Mouse (Mus musculus) MN1 (cell line): ENCODE measurements around the gene Aph1c.
"Not testable (repeated sequence)": the region's sequence is repeated elsewhere in the genome, so short reads cannot be mapped to it uniquely, and the experiment has no call there.

Experiments
- DNase-seq: peaks from one replicate; pipeline ENCODE4 v3.0.0-alpha.2; 2016; ENCODE audit warnings: low spot score

The Aph1c gene

GRCm38 (mm10) chr9:66832366-66832908 lies 2.1 kb downstream of the Aph1c start:
- DNase-seq, result no peak

GRCm38 (mm10) chr9:66825990-66826389 lies 8.5 kb downstream of the Aph1c start:
- DNase-seq, result peak; percentile 63

DNA sequence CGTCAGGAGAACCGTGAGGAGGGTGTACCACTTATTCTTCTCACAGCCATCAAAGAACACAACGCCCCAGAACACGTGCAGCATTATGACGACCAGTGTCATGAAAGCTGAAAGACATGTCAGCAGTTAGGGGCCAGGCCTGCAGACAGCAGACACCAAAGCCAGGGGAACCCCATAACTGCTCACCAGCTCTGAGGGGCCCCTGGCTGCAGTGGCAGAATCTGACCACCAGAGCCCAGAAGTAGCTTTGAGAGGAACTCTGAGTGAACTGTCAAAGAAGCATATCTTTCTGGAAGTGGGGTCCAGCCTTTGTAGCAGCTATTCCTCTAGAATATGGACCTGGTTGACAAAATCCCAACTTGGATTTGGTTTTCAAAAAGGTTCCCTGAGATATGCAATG lies 12.3 kb downstream of the Aph1c start:
- DNase-seq, result not testable (repeated sequence)

DNA sequence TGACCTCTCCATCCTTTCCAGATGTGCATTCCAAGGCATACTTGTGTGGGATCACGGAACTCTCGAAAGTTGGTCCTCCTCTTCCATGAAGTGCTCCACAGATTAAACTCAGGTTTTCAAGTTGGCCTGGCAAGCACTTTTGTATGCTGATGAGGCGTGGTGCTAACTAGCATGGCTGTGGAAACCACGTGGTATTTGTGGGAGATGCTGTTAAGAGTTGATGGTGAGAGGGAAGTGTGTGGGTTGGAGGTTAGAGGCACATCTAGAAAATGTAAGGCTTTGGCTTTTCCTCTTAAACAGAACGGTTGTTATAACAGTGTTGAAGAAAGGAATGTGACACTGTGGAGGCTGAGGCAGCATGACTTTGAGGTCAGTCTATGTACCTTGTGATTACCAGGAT lies 13.5 kb downstream of the Aph1c start:
- no peak for DNase-seq

- peak; percentile 43 for DNase-seq
Observed at GRCm38 (mm10) chr9:66813392-66813791, 21.1 kb downstream of the Aph1c start.

- not testable (repeated sequence) for DNase-seq
Observed at GRCm38 (mm10) chr9:66805951-66806350, 28.6 kb downstream of the Aph1c start.

- DNase-seq, result no peak
Observed at GRCm38 (mm10) chr9:66801947-66802346, 32.6 kb downstream of the Aph1c start.

DNA sequence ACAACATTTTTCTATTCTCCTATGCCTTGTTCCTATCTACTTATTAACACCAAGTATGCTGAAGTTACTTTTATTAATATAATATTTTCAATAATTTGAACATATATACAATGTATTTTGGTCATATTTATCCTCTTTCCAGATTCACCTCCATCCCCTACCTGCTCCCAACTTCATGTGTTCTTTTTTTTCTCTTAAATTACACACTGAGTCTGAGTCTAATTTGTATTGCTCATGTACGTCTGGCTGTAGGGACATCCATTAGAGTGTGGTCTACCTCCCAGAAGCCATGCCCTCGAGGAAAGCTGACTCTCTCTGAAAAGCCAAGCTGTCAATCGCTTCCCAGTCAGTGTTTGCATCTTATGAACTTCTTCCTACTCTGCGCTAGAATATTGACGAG lies 37.8 kb downstream of the Aph1c start, which contains the start of gene Gm10647:
Gm10647 (plus strand) TSS at position 301 of the 400 bp plus-strand sequence.
- DNase-seq, result no peak

- peak; percentile 98 for DNase-seq
Observed at GRCm38 (mm10) chr9:66795464-66796324, 38.8 kb downstream of the Aph1c start, which contains the start of gene Aph1b. Gene Aph1b, minus strand, starts transcription at chr9:66795490.

- DNase-seq, result peak; percentile 19
Observed at GRCm38 (mm10) chr9:66794629-66795463, 39.7 kb downstream of the Aph1c start.

DNA sequence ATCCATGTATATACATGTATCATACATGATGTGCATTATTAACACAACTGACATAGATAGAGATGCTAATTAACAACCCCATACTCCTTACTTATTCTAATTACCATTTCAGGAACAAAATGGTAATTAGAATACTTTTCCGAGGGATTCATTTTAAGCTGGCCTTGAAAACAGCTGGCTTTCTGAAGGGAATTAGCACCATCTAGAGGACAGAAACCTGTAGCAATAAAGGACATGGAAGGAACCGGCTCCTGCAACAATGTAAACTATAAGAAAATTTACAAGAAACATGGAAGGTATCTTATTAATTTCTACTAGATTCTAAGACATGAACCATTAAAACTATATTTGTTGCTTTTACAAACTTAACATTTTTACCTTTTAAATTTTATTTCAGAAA lies 46.7 kb downstream of the Aph1c start:
- DNase-seq, result peak; percentile 71

GRCm38 (mm10) chr9:66784552-66784951 lies 50.0 kb downstream of the Aph1c start:
- not testable (repeated sequence) for DNase-seq

DNA sequence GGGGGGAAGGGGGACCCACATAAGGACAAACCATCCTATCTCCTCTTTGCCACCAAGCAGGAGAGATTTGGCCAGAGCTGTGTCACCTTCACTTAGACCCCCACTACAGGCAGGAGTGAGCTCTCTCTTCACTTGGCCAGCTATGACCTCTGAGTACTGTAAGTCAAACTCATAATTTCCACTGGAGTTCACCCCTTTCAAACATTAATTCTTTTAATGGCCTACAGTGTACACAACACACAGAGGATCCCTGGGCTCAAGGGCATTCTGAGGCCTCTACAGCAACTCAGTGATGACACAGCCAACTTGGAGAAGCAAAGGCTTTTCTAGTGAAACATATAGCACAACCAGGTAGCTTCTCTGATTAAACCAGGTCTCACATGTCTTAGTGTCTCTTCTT lies 63.8 kb downstream of the Aph1c start:
- DNase-seq, result no peak

DNA sequence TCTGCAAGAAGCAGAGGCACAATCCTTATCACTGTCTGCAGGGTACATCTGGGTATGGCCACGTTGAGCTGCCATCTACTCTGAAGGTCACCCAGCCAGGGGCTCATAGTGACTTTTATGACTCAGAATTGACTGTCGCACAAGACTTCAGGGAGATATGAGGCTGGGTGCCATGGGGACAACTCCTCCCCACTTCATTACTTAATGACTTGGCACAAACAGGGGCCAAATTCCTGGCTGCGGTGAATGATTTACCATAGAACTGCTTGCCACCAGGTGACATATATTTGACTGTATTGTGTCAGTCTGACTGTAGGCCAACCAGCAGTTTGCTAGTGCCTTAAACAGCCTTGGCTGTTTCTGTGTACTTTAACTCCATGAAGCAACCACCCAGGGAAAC lies 65.3 kb downstream of the Aph1c start:
- no peak for DNase-seq

GRCm38 (mm10) chr9:66768721-66769120 lies 65.8 kb downstream of the Aph1c start:
- DNase-seq, result no peak
